18 mouse cellular contexts compared by ENCODE assay signal in genomic region chr2:61470064-61470463, GRCm38 (mm10).
"Had no signal": no experiment of that assay in that cellular context is flagged by ENCODE, and none has a peak within 500 bp of the region (broad histone marks: within the 10 kb centered on the region; RNA-seq: fewer than 3 reads in every experiment).

No protein-coding gene starts in this region.

- H3K4me2 ChIP-seq: intestine, embryonic 15.5 days; kidney, embryonic 15.5 days; limb, embryonic 13.5 days; lung, embryonic 14.5 days had no signal

- H3K4me1 ChIP-seq: intestine, embryonic 15.5 days; kidney, embryonic 15.5 days; limb, embryonic 10.5 days; limb, embryonic 13.5 days; midbrain, embryonic 10.5 days had no signal

- H3K27me3 ChIP-seq: intestine, embryonic 15.5 days; kidney, embryonic 15.5 days; limb, embryonic 13.5 days; megakaryocyte, embryonic 14.5 days had no signal

- H3K27ac ChIP-seq: intestine, embryonic 15.5 days; kidney, embryonic 15.5 days; limb, embryonic 10.5 days; limb, embryonic 13.5 days; macrophage; midbrain, embryonic 10.5 days; stomach, postnatal 0 days had no signal

- H3K9me3 ChIP-seq: intestine, embryonic 15.5 days; kidney, embryonic 15.5 days; limb, embryonic 10.5 days; limb, embryonic 13.5 days; megakaryocyte, embryonic 14.5 days; midbrain, embryonic 10.5 days had no signal

- ATAC-seq: intestine, embryonic 15.5 days; lung, postnatal 0 days had no signal

- DNase-seq: kidney, adult 11 months; kidney, adult 8-10 months; kidney, postnatal 10 days; kidney, postnatal 36 days; lung, embryonic 14.5 days; midbrain, embryonic 14.5 days; thymus, adult 2 months; thymus, postnatal 14 days; thymus, postnatal 4 days had no signal

- H3K36me3 ChIP-seq: intestine, embryonic 15.5 days; kidney, embryonic 15.5 days; limb, embryonic 10.5 days; limb, embryonic 13.5 days; midbrain, embryonic 10.5 days had no signal

- H3K9ac ChIP-seq: intestine, embryonic 15.5 days; kidney, embryonic 15.5 days; limb, embryonic 13.5 days; lung, embryonic 14.5 days had no signal

- H3K4me3 ChIP-seq: intestine, embryonic 15.5 days; kidney, embryonic 15.5 days; limb, embryonic 10.5 days; limb, embryonic 13.5 days; midbrain, embryonic 10.5 days had no signal
